Mouse (Mus musculus) embryonic fibroblast, embryonic 13.5 days (primary cell): ENCODE measurements around the gene Hivep3. TPM values are rescaled to one million over a fixed set of nuclear protein-coding genes. Genes with fewer than 3 reads are reported as not detected.

Experiments
- H3K27ac ChIP-seq: 2 replicates; pipeline ENCODE4 v1.5.1; 2012; ENCODE audit warnings: low read length, control low read depth, inconsistent platforms; ENCODE audit not compliant: insufficient read depth
- H3K4me1 ChIP-seq: 2 replicates; pipeline ENCODE4 v1.6.1; 2011; ENCODE audit warnings: low read length; ENCODE audit not compliant: control insufficient read depth, insufficient read depth
- H3K4me3 ChIP-seq: 2 replicates; pipeline ENCODE4 v1.5.1; 2011; ENCODE audit warnings: mild to moderate bottlenecking, control low read depth, low read length; ENCODE audit not compliant: insufficient read depth
- CTCF ChIP-seq: IDR thresholded peaks from 2 replicates; pipeline ENCODE4 v1.5.1; 2011; ENCODE audit warnings: mild to moderate bottlenecking, control low read depth, low read length, moderate library complexity, borderline replicate concordance; ENCODE audit not compliant: insufficient read depth
- POLR2A ChIP-seq: IDR thresholded peaks from 2 replicates; pipeline ENCODE4 v1.6.1; 2011; ENCODE audit warnings: low read depth, mild to moderate bottlenecking, control low read depth, low read length, moderate library complexity
- polyA plus RNA-seq: library from polyadenylated mRNA; stranded (reverse); fragments of >200 nt; gene quantifications from 2 replicates; pipeline ENCODE4 v1.2.4, GENCODE M21; 2011; ENCODE audit warnings: low read depth; ENCODE audit not compliant: missing spikeins, insufficient read length

The Hivep3 gene
- polyA plus RNA-seq, 1 experiment: 3.8 TPM

DNA sequence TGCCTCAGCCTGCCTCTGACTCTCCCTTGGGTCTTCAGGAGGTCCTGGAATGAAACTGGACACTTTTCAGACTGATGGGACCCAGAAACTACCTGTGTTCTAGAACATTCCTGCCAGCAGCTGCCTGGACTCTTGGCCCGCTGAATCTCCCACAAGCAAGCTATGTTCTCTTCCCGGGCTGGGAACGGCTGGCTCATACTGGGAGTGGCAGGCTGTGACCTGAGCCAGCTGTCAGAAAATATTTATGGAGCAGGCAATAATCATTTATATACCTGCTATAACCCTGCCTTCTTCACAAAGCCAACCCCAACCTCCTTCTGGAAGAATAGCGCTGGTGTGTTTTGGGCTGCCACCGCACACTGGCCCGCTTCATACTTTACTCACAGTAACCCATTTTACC lies 434.2 kb downstream of the Hivep3 start:
- H3K4me1 ChIP-seq: no peaks in the 10 kb centered on the region
- TF ChIP-seq CTCF: no peak
- TF ChIP-seq POLR2A: no peak
- H3K4me3 ChIP-seq: no peak overlapping the region
- no peak overlapping the region for H3K27ac ChIP-seq

GRCm38 (mm10) chr4:120168346-120168745 lies 434.8 kb downstream of the Hivep3 start:
- Histone ChIP-seq H3K4me1 (no peaks in the 10 kb centered on the region), H3K27ac (no peak overlapping the region), H3K4me3 (no peak overlapping the region)
- TF ChIP-seq POLR2A: no peak

GRCm38 (mm10) chr4:120170387-120170936 lies 436.9 kb downstream of the Hivep3 start:
- Histone ChIP-seq H3K4me3 (no peak overlapping the region), H3K27ac (no peak overlapping the region), H3K4me1 (no peaks in the 10 kb centered on the region)
- TF ChIP-seq CTCF: no peak
- no peak for TF ChIP-seq POLR2A

DNA sequence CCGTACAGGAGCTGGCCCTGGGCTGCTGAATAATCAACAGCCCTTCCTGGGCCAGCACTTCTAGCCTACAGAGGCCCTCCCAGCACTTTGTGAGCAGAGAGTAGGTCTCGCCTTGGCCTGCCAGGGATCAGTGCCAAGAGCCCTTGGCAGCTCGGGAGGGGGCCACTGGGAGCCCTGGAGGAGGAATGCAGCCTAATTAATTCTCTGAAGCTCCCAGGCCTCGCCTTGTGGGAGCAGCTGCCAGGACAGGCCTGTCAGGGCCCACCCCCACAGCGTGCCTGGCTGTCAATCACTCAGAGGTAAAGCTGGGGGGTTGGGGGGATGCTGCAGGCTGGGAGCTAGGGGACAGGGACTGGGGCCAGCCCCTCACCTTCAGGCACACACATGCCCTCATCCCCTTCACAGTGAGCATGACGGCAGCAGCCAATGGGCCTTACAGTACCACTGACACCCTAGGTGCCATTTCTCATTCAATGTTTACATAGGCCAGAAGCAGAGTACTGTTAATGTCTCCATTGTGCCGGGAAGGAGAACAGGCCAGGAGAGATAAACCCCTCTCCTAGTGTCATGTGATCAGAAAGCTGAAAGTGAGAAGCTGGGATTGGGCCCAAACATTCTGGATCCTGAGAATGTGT lies 438.6 kb downstream of the Hivep3 start:
- TF ChIP-seq CTCF (no peak), POLR2A (no peak)
- H3K27ac ChIP-seq: no peak overlapping the region
- no peaks in the 10 kb centered on the region for H3K4me1 ChIP-seq
- H3K4me3 ChIP-seq: no peak overlapping the region

GRCm38 (mm10) chr4:120179123-120179522 lies 445.5 kb downstream of the Hivep3 start:
- Histone ChIP-seq H3K4me3 (no peak overlapping the region), H3K27ac (no peak overlapping the region), H3K4me1 (no peaks in the 10 kb centered on the region)
- TF ChIP-seq POLR2A: no peak
- no peak for TF ChIP-seq CTCF

GRCm38 (mm10) chr4:120180535-120180934 lies 447.0 kb downstream of the Hivep3 start:
- H3K4me1 ChIP-seq: no peaks in the 10 kb centered on the region
- H3K4me3 ChIP-seq: no peak overlapping the region
- H3K27ac ChIP-seq: no peak overlapping the region
- TF ChIP-seq POLR2A (no peak), CTCF (no peak)

- no peak overlapping the region for H3K27ac ChIP-seq
- no peak for TF ChIP-seq CTCF
- no peak for TF ChIP-seq POLR2A
- no peak overlapping the region for H3K4me3 ChIP-seq
- no peaks in the 10 kb centered on the region; the same call in 1 of the 2 replicates for H3K4me1 ChIP-seq
Observed at GRCm38 (mm10) chr4:120184374-120184991, 450.9 kb downstream of the Hivep3 start.

- Histone ChIP-seq H3K4me3 (no peak overlapping the region), H3K27ac (no peak overlapping the region), H3K4me1 (no peaks in the 10 kb centered on the region; the same call in 1 of the 2 replicates)
- no peak for TF ChIP-seq CTCF
Observed at GRCm38 (mm10) chr4:120186441-120186840, 452.9 kb downstream of the Hivep3 start.

DNA sequence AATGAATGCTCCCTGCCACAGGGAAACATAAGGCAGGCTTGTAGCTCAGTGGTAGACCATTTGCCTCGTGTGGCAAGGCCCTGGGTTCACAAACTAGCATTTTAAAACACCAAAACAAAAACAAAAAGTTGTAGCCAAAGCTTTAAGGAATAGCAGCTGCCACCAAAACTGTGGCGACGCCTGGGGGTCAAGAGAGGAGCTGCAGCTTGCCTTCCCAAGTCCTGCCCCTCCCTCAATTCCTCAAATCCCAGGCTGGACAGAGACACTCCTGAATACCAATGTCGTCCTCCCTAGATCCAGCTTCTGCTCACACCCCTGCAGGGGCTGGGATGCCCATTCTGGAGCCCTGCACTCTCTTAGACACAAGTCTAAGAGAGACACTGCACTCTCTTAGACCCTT lies 453.4 kb downstream of the Hivep3 start:
- Histone ChIP-seq H3K4me3 (no peak overlapping the region), H3K4me1 (no peaks in the 10 kb centered on the region; the same call in 1 of the 2 replicates), H3K27ac (no peak overlapping the region)
- 0 out of 2 replicates have a peak, but pooled peaks have one; percentile 18 for TF ChIP-seq CTCF
- TF ChIP-seq POLR2A: no peak

Other genes starting within 250 kb of the Hivep3 start
- gene Rimkla, start 241.2 kb upstream of the Hivep3 start, polyA plus RNA-seq: not detected in 2 replicates
- gene Foxj3, start 196.8 kb upstream of the Hivep3 start, polyA plus RNA-seq: 40.3 and 48.6 TPM in 2 replicates
- 3.5 and 4.9 TPM in 2 replicates for gene Frg2f1, start 194.3 kb upstream of the Hivep3 start, polyA plus RNA-seq
- gene Guca2a, start 96.1 kb upstream of the Hivep3 start, polyA plus RNA-seq: not detected in 2 replicates
- gene Guca2b, start 74.8 kb upstream of the Hivep3 start, polyA plus RNA-seq: not detected in 2 replicates